Mouse (Mus musculus): ENCODE data around the gene Naglu. TPM values are rescaled to one million over a fixed set of nuclear protein-coding genes. Genes with fewer than 3 reads are reported as not detected.

Naglu gene
- 30.7 and 32.1 TPM in 2 replicates for polyA plus RNA-seq (2012; ENCODE audit: insufficient read depth, low replicate concordance)

DNA sequence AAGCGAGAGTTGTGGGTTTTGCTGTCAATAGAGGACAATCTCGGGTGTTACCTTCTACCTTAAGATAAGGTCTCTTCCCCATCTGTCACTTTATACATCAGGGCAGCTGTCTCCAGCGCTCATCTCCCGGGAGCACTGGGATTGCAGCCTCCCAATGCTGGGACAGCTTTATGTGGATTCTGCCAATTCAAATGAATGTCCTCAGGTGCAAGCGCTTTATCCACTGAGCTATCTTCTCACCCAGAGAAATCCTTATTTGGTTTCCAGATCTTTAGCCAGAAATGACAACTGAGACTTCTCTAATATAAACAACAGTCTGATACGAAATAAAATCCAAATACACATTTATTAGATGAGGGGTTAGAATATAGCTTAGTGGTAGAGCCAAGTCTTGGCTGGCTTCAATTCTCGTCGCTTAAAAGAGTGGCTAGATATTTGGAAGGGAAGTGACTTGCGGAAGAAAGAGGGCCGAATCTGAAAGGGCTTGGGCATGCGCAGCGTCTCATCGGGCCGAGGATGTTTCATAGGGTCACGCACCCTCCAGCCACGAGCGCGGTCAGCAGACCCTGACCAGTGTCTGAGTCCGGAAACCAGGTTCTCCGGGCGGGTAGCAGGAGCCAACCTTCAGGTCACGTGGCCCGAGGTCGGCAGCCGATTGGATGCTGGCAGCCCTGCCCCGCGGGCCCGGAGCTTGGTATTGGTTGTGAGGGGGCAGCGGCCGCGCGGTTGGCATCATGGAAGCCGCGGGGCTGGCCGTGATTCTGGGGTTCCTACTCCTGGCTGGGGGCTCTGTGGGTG is at the start of gene Naglu:
Gene Naglu, plus strand, starts transcription at position 622 of the 798 bp plus-strand sequence.
- Histone ChIP-seq H3K4me1 (peaks cover 89% of the 10 kb centered on the region), H3K27me3 (replicated peaks) (peaks cover 8% of the 10 kb centered on the region), H3K9me3 (0 out of 2 replicates have a peak, but pooled peaks cover 4% of the 10 kb centered on the region), H3K36me3 (replicated peaks; ENCODE audit: low read length) (peaks cover 46% of the 10 kb centered on the region), H3K4me3 (replicated peaks) (peak within 1 kb of the TSS; percentile 96)
- TF ChIP-seq FLI1 (IDR thresholded peaks at IDR 0.05; ENCODE audit: low read length), result no peak
- TF ChIP-seq GATA1 (IDR thresholded peaks at IDR 0.05; ENCODE audit: borderline replicate concordance, low read length), result no peak

DNA sequence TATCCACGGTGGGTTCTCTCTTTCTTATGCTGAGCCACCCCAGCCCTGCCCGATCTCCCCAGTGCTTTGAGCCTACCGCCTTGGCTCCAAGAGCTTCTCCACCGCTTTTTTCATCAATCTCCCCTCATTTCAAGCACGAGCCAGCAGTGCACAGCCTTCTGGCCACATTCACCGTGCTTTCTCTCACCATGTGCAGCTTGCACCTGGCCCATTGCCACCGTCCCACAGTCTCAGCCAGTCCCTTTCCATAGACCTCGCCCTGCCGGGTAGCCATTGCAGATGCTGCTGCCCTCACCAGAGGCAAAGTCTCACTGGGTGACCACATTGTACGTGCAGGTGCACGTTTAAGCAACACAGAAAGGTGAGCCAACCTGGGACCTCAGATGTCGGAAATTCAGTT is 46.4 kb upstream of the Naglu start:
- TF ChIP-seq GATA1 (IDR thresholded peaks at IDR 0.05; ENCODE audit: borderline replicate concordance, low read length), result no peak
- TF ChIP-seq FLI1 (IDR thresholded peaks at IDR 0.05; ENCODE audit: low read length), result no peak
- no peaks in the 10 kb centered on the region for H3K27me3 ChIP-seq (replicated peaks)
- peaks cover 6% of the 10 kb centered on the region; the same call in 1 of the 2 replicates for H3K4me1 ChIP-seq
- peaks cover 100% of the 10 kb centered on the region for H3K36me3 ChIP-seq (replicated peaks; ENCODE audit: low read length)
- no peaks in the 10 kb centered on the region for H3K9me3 ChIP-seq
- no peak overlapping the region for H3K4me3 ChIP-seq (replicated peaks)

DNA sequence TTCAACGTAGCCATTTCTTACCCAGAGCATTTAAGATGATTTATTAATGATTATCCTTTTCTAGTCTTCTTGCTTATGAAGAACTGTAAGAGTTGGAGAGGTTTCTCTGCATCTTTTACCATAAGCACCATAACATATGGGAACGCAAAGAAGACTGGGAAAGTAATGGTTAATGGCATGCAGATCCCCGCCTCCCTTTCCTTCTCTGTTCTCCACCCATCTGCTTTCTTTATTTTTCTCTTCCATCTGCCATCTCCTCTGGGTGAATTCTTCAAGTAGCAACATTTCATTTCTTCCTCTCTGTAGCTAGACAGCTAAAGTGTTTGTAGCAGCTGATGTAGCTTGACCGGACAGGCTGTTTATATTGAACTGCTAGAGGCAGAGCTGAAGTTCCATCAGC is 45.8 kb upstream of the Naglu start:
- Histone ChIP-seq H3K9me3 (no peaks in the 10 kb centered on the region), H3K4me3 (replicated peaks) (no peak overlapping the region), H3K36me3 (replicated peaks; ENCODE audit: low read length) (peaks cover 100% of the 10 kb centered on the region), H3K27me3 (replicated peaks) (no peaks in the 10 kb centered on the region), H3K4me1 (peaks cover 9% of the 10 kb centered on the region; the same call in 1 of the 2 replicates)
- TF ChIP-seq GATA1 (IDR thresholded peaks at IDR 0.05; ENCODE audit: borderline replicate concordance, low read length) (no peak), FLI1 (IDR thresholded peaks at IDR 0.05; ENCODE audit: low read length) (no peak)

DNA sequence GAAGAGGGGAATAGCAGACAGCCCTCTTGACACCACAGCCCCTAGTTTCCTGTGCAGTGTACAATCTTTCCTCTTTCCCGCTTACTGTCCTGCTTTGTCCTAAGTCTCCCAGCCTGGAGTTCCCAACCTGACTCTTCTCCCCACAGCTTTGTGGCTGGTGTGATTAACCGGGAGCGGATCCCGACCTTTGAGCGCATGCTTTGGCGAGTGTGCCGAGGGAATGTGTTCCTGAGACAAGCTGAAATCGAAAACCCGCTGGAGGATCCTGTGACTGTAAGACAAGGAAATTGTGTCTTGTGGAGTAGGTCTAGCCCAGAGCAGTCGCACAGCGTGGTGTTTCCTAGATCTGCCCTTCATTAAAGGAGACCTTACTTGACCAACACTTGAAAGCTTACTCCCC is 42.7 kb upstream of the Naglu start:
- peaks cover 100% of the 10 kb centered on the region for H3K36me3 ChIP-seq (replicated peaks; ENCODE audit: low read length)
- no peaks in the 10 kb centered on the region for H3K9me3 ChIP-seq
- no peak for TF ChIP-seq FLI1 (IDR thresholded peaks at IDR 0.05; ENCODE audit: low read length)
- TF ChIP-seq GATA1 (IDR thresholded peaks at IDR 0.05; ENCODE audit: borderline replicate concordance, low read length), result no peak
- H3K4me1 ChIP-seq, result peaks cover 23% of the 10 kb centered on the region
- H3K4me3 ChIP-seq (replicated peaks), result no peak overlapping the region
- H3K27me3 ChIP-seq (replicated peaks), result no peaks in the 10 kb centered on the region

DNA sequence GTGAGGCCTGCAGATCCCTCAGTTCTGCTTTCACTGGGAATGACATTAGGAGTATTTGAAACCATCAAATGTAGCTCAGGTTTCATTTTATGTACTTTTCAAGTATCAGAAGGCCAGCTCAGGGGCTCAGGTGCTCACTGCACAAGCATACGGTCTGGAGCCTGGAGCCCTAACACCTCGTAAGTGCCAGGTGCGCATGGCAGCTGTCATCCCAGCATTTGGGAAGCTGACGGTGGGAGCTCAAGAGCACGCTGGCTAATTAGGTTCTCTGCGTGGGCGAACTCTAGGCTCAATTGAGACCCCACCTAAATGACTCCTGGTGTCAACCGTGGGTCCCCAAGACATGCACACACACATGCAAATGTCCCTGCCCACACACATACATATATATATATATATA is 40.5 kb upstream of the Naglu start:
- H3K4me1 ChIP-seq, result peaks cover 26% of the 10 kb centered on the region
- peaks cover 100% of the 10 kb centered on the region for H3K36me3 ChIP-seq (replicated peaks; ENCODE audit: low read length)
- TF ChIP-seq GATA1 (IDR thresholded peaks at IDR 0.05; ENCODE audit: borderline replicate concordance, low read length) (no peak), FLI1 (IDR thresholded peaks at IDR 0.05; ENCODE audit: low read length) (no peak)
- no peaks in the 10 kb centered on the region for H3K27me3 ChIP-seq (replicated peaks)
- H3K9me3 ChIP-seq, result no peaks in the 10 kb centered on the region
- no peak overlapping the region for H3K4me3 ChIP-seq (replicated peaks)

DNA sequence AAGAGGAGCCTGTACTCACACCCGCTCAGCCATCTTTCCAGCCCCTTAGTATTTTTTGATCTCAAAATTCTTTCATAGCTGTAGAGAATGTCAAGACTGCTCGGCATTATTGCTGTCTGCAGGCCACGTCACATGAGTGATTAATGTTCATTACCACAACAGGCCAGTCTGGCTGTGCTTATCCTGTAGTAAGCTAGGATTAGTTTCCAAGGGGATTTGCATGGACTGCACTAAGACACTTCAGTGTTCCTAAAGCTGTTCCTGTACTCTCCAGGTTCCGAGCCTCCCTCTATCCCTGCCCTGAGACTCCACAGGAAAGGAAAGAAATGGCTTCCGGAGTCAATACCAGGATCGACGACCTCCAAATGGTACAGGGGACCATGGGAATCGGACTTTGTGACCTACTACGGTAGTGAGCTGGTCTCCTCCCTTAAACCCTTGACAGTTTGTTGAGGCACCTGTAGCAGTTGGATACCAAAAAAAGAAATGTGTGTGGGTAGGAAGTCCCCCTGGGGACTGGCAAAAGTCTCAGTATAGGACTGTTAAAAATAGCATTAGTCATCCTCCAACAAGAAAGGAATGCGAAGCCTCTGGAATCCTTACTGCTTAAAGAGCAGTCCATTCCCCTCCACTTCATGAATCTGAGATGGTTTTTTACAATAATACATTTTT is 39.5 kb upstream of the Naglu start:
- Histone ChIP-seq H3K36me3 (replicated peaks; ENCODE audit: low read length) (peaks cover 100% of the 10 kb centered on the region), H3K4me3 (replicated peaks) (no peak overlapping the region), H3K9me3 (no peaks in the 10 kb centered on the region), H3K4me1 (peaks cover 30% of the 10 kb centered on the region), H3K27me3 (replicated peaks) (no peaks in the 10 kb centered on the region)
- no peak for TF ChIP-seq GATA1 (IDR thresholded peaks at IDR 0.05; ENCODE audit: borderline replicate concordance, low read length)
- no peak for TF ChIP-seq FLI1 (IDR thresholded peaks at IDR 0.05; ENCODE audit: low read length)

DNA sequence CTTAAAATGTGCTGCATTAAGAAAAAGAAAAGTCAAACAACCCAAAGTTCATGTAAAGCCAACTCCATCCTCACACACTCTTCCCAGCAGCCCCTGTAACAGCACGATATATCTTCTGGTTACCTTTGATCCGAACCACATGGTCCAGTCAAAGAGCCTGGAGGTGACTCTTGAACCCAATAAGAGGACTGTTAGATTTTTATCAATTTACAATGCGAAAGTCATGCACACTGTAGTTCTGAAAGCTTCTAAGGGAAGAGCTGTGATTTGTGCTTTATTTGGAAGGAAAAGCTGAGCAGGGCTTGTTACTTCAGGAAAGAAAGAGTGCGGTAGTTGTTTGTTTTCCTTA is 39.0 kb upstream of the Naglu start:
- H3K36me3 ChIP-seq (replicated peaks; ENCODE audit: low read length), result peaks cover 100% of the 10 kb centered on the region
- H3K27me3 ChIP-seq (replicated peaks), result no peaks in the 10 kb centered on the region
- no peak for TF ChIP-seq FLI1 (IDR thresholded peaks at IDR 0.05; ENCODE audit: low read length)
- no peak for TF ChIP-seq GATA1 (IDR thresholded peaks at IDR 0.05; ENCODE audit: borderline replicate concordance, low read length)
- H3K4me1 ChIP-seq, result peaks cover 30% of the 10 kb centered on the region
- no peaks in the 10 kb centered on the region for H3K9me3 ChIP-seq
- no peak overlapping the region for H3K4me3 ChIP-seq (replicated peaks)

DNA sequence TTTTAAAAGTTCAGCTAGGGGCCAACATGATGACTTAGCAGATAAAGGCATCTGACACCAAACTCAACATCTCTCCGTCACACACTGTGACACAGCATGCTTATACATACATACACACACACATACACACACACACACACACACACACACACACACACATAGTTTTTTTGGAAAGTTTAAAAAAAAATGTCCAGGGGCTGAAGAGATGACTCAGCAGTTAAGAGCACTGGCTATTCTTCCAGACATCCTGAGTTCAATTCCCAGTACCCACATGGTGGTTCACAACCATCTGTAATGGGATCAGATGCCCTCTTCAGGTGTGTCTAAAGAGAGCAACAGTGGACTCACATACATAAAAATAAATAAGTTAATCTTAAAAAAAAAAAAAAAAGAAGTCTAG is 38.3 kb upstream of the Naglu start:
- Histone ChIP-seq H3K36me3 (replicated peaks; ENCODE audit: low read length) (peaks cover 100% of the 10 kb centered on the region), H3K4me3 (replicated peaks) (no peak overlapping the region), H3K27me3 (replicated peaks) (no peaks in the 10 kb centered on the region), H3K4me1 (peaks cover 30% of the 10 kb centered on the region), H3K9me3 (no peaks in the 10 kb centered on the region)
- TF ChIP-seq GATA1 (IDR thresholded peaks at IDR 0.05; ENCODE audit: borderline replicate concordance, low read length), result no peak
- no peak for TF ChIP-seq FLI1 (IDR thresholded peaks at IDR 0.05; ENCODE audit: low read length)

DNA sequence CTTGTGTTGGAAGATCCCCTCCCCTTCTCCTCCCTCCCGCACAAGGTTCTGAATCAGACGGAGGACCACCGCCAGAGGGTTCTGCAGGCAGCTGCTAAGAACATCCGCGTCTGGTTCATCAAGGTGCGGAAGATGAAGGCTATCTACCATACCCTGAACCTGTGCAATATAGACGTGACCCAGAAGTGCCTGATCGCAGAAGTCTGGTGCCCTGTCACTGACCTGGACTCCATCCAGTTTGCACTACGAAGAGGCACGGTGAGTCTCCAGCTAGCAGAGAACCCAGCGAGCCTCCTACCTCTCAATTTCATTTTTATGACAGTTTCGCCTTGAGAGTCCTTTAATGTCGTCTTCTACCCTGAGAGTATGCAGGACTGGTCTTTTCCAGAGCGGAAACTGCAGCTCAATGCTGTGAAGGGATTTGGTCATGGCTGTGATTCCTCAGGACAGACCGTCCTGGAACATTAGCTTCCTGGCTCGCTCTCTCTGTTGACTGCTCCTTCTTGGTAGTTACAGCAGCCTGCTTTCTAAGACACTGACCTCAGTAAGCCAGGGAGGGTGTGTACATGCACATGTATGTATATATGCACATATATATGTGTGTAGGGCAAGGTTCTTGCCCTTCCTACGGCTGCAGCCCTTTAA is 35.8 kb upstream of the Naglu start:
- TF ChIP-seq FLI1 (IDR thresholded peaks at IDR 0.05; ENCODE audit: low read length) (no peak), GATA1 (IDR thresholded peaks at IDR 0.05; ENCODE audit: borderline replicate concordance, low read length) (no peak)
- no peak overlapping the region for H3K4me3 ChIP-seq (replicated peaks)
- H3K27me3 ChIP-seq (replicated peaks), result no peaks in the 10 kb centered on the region
- H3K4me1 ChIP-seq, result peaks cover 28% of the 10 kb centered on the region
- H3K9me3 ChIP-seq, result no peaks in the 10 kb centered on the region
- H3K36me3 ChIP-seq (replicated peaks; ENCODE audit: low read length), result peaks cover 100% of the 10 kb centered on the region
